Mouse (Mus musculus) gastrocnemius, postnatal 14 days (tissue): ENCODE results near the gene Madd. TPM values are rescaled to one million over a fixed set of nuclear protein-coding genes. Genes with fewer than 3 reads are reported as not detected.

Source experiments
- DNase-seq: peaks from one replicate; pipeline ENCODE4 v3.0.0; 2021; ENCODE audit warnings: mixed read lengths
- intact Hi-C: fragments of 180-260 bp; cut with DNase I; formaldehyde crosslinking; loops from one replicate; pipeline ENCODE4 v1.15.1; 2025; ENCODE audit warnings: low total_unique reads
- long read RNA-seq, 2 experiments: library from polyadenylated mRNA; stranded (forward); transcript quantifications; one replicate each; pipeline ENCODE4 v2.0.0; 2021
- total RNA-seq, 2 experiments: library from RNA; stranded (reverse); gene quantifications; 2 replicates each; pipeline ENCODE4 v1.2.3; 2021

Gene Madd
- total RNA-seq = 1 to 10 TPM; 5.0 to 5.9 TPM
- long read RNA-seq, experiment 1, partial matches to known transcripts = 1 of 1 reads
- long read RNA-seq, experiment 1, other reads (novel, unspliced or antisense) = 0 of 1 reads
- long read RNA-seq, experiment 2, partial matches to known transcripts = 0 of 2 reads
- long read RNA-seq, experiment 2, other reads (novel, unspliced or antisense) = 2 of 2 reads

DNA sequence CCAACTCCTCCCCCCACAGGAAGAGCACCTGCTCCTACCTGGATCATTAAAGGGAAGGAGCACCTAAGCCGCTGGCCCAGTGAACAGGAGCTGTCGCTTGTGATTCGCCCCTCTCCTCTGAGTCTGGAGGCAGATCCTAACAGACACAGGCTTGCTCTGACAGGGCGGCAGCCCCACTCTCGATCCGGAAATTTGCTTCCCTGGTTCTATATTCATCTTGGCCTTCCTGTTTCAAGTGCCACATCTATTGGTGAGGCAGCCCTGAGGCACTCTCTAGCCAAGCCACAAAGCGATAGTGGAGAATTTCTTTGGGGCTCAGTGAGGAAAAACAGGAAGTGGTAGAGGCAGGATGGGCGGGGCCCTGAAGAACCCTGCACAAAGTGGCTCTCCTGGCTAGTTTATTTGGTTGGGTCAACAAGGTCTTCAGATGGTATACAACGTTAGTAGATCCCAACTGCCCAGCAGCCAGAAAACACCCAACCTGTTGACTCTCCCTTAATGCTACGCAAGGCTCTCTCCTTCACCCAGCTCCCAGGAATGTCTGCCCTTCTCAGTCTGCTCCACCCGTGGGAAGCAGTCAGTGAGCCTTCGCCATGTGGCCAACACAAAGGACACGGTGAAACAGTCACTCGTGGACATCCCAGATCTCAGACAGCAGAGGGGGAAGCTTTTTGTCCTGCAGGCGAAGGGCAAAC is at the start of gene Madd:
Madd (minus strand) TSS at position 127 of the 695 bp plus-strand sequence.
- intact Hi-C loops = no loop called here
- no peak for DNase-seq

- intact Hi-C loops = no loop called here
- DNase-seq = no peak
Measured at GRCm38 (mm10) chr2:91229735-91230134, 46.1 kb upstream of the Madd start.

DNA sequence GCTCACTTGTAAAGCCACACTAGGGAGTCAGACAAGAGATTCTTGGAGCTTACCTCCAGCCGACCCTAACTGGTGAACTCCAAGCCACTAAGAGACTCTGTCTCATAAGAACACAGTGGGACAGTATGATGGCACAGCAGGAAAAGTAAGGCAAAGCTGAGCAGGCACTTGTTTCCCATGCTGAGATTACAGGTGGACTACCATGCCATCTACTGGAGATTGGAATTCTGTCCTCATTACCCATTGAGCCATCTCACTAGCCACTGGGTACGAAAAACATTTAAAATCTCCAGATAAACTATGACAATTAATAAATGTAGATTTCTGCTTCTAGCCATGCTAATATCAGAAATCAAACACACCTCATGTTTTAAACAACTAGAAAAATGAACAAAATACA is 40.0 kb upstream of the Madd start:
- no peak for DNase-seq
- intact Hi-C loops = no loop called here

DNA sequence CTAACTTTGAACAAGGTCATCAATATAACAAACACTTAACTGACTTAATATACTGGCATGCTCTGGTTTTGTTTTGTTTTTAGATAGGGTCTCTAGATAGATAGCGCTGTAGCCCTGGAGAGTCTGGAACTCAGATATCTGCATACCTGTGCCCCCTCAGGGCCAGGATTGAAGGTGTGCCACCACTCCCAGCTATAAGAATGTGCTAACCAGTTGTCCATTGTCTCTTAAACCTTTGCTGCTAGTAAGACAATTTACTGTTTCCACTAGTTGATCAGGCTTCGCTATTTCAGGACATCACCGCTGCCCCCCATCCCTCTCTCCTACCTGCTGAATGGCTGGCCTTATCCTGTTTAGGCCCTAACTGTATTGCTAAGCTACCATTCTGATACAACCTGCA is 36.9 kb upstream of the Madd start:
- intact Hi-C loops = no loop called here
- DNase-seq = no peak

DNA sequence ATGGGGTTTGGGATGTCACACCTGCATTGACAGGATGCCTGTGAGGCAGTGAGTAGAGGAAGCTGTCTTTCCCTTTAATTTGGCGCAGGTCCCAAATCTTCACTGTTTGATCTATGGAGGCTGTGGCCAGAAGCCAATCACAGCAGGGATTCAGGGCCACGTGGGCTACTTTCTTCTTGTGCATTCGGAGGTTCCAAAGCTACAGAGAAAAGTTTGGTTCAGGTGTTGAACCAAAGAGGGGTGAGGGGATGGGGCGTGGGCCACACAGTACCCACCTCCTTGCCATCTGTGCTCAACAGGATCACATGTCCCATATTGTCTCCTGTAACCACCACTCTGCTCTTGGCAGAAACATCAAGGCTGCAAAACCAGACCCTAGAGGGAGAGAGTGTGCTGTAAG is 33.4 kb upstream of the Madd start:
- no peak for DNase-seq
- intact Hi-C loops = no loop called here

GRCm38 (mm10) chr2:91213311-91213710 is 29.7 kb upstream of the Madd start:
- intact Hi-C loops = no loop called here
- DNase-seq = no peak

DNA sequence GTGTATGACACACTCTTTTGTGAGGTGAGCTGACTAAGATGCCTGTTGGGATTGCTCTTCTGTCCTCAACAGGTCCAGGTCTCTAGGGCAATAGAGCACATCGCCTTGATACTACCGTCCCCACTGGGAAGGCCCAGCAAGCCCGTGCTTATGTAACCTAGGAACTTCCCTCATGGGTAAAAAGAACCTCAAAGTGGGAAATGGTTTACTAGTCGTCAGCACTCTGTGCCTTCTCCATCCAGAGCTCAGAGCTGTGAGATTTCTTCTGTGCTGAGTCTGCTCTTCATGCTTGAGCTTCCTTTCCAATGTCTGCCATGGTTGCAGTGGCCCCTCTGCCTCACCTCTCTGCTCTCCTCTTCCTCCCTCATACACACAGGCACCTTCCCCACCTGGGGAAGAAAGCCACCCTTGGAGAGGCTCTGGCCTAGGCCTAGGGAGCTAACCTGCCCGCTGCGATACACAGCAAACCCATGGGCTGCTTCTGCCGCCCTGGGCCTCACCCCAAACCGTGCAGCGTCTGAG is 22.7 kb upstream of the Madd start:
- intact Hi-C loops = no loop called here
- no peak for DNase-seq

DNA sequence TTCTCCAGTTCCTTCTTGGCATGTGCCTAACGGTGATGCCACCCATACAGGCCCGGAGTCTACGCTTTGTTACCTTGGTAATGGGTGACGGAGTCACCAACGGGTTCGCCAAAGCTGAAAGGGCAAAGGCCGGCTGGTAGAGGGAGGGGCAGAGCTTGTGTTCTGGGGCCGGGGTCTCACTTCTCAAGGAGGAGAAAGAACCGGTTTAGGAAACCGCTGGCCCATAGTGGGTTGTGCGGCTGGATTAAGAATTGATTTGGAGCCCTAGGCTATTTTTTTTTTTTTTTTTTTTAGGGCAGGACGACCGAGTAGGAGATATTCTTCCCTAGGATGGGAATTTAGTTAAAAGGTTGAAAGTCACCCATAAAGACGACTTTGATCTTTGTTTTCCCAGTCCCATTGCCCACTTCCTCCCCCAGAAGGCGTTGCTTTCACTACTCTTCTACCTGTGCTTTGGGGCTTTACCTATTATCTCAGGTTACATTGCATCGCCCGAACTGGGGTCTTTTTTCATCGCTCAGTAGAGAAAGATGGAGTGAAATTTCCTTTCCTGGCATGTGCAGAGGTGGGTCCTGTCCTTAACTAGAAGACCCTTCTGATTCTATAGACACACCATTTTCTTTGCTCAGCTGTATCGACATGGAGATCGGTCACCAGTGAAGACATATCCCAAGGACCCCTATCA is 19.5 kb upstream of the Madd start:
- DNase-seq = no peak
- intact Hi-C loops = no loop called here

DNA sequence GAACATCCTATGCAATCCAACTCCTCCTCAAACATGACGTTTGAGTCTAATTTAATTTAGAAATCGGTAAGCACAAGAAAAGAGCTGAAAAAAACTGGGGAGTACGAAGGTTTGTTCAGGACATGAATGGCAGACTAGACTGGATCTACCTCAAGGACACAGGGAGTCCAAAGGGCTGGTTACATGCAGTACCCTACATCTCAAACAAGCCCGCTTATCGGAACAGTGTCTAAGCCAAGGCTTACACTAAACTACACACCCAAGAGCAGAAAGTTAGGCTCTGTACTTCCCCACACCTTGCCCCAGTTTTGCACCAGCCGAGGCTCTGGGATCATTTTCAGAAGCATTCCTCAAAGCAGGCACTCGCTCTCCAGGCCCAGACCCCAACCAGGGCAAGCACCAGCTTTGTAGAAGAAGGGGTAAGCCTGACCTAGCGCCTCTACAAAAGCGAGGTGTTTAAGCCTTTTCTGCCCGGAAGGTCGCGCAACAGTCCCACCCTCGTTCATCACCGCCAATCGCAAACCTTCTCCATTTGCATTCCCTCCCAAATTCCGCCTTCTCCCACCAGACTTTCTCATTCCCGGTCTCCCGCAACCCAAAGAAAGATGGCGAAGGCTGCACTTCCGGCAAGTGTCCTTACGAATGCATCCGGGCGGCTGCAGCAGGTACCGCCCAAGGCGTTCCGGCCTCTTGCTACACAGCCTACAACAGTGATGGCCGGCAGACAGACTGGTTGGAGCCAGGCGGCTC is 18.8 kb upstream of the Madd start, which contains the start of the genes Nr1h3 and Acp2:
Nr1h3 (minus strand) TSS at position 613 of the 750 bp plus-strand sequence.
Acp2 (plus strand) TSS at position 664 of the 750 bp plus-strand sequence.
- peak; percentile 91 for DNase-seq
- intact Hi-C loops = no loop called here

DNA sequence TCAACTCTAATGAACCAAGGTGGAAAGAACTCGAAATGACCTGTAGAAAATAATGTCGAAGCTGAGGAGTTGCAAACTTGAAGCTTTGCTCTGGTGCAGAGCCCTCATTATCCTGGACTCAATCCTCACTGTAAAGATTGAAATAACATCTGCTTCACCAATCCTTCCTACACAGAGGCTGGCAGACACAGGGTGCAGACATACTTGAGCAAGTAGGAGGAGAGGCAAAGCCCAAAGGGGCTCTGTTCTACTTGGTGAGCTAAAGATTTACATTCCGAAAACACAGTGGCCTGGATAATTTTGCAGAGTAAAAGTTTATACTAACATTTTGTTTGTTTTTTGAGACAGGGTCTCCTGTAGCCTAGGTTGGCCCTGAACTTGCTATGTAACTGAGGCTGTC is 15.3 kb upstream of the Madd start:
- intact Hi-C loops = no loop called here

GRCm38 (mm10) chr2:91196577-91197001 is 13.0 kb upstream of the Madd start:
- peak; percentile 32 for DNase-seq
- intact Hi-C loops = no loop called here

More for the DNA sequence above, 15.3 kb upstream of the Madd start:
- no peak for DNase-seq

DNA sequence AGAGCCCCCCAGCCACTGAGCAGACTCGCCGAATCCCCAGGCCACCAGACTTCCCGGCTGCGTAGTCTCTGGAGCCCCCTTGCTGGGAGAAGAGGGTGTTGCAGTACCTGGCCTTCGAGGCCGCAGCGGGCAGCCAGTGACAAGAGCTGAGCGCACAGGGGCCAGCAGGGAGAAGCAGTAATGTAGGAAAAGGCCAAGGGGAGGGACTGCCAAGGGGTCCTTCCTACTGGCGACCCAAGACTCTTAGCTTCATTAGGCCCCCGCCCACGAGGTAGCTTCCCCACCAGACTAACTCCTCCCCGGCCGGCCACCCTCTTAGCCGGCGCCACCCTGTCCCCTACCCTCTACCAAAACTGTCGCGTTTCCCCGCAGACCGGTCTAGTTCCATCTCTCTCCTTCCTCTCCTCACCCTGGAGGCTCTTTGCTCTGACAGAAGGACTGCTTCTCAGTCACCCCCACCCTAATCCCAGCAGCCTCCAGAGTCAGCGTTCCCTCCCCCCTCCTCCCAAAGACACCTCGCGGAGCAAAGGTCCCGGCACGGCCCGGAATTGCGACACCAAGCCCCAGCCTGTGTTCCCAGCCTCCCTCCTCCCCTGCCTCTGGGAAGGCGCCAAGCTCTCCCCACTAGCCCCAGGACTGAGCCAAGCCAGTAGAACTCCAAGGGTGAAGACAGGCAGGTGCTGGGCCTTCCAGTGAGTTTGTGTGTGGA is 11.1 kb upstream of the Madd start:
- intact Hi-C loops = loop anchor here (5.0 kb wide), 1 partner anchor 77 kb away; the partner anchor contains the start of gene Mybpc3
- peak; percentile 86 for DNase-seq

GRCm38 (mm10) chr2:91190501-91190900 is 6.9 kb upstream of the Madd start:
- no peak for DNase-seq
- intact Hi-C loops = loop anchor here (5.0 kb wide), 1 partner anchor 73 kb away; the partner anchor contains the start of gene Mybpc3

- intact Hi-C loops = no loop called here
- DNase-seq = no peak
Measured at GRCm38 (mm10) chr2:91187431-91187830, 3.8 kb upstream of the Madd start.

DNA sequence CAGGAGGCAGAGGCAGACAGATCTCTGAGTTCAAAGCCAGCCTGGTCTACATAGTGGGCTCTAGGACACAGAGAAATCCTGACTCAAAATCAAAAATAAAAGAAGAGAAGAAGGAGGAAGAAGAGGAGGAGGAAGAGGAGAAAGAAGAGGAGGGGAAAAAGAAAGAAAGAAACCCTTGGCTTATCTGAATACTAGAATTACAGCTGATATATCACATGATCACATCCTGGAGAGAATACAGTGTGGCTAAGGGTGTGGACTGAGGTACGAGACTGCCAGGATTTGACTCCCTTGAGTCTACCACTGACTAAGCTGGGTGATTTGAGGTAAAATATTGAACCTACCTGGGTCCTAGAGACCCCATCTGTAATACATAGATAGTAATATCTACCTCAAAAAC is 2.6 kb upstream of the Madd start:
- no peak for DNase-seq
- intact Hi-C loops = no loop called here

DNA sequence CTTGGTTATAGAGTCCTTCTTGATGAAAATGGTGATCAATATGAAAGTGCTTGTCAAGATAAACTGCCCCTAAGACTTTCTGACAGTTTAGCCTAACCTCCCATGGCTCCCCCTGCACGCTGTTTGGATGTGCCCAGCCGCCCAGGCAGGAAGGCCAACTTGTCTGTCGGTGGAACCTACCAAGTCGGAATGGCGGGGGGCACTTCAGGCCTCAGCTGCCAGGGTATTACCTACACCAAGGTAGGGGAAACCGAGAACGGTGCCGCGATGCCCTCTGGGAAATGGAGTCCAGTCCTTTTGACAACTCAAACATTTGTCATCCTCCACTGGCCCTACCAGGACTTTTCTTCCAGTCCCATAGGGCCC is 506 bp downstream of the Madd start:
- intact Hi-C loops = no loop called here

GRCm38 (mm10) chr2:91182405-91183147 is 1.1 kb downstream of the Madd start:
- intact Hi-C loops = no loop called here
- DNase-seq = peak; percentile 53

More for the DNA sequence above, 506 bp downstream of the Madd start:
- DNase-seq = peak; percentile 88

GRCm38 (mm10) chr2:91182016-91182404 is 1.6 kb downstream of the Madd start:
- intact Hi-C loops = no loop called here

More at GRCm38 (mm10) chr2:91182016-91182404, 1.6 kb downstream of the Madd start:
- DNase-seq = no peak
